Comparison of ENCODE assay signal across 8 mouse cellular contexts in the genomic region with DNA sequence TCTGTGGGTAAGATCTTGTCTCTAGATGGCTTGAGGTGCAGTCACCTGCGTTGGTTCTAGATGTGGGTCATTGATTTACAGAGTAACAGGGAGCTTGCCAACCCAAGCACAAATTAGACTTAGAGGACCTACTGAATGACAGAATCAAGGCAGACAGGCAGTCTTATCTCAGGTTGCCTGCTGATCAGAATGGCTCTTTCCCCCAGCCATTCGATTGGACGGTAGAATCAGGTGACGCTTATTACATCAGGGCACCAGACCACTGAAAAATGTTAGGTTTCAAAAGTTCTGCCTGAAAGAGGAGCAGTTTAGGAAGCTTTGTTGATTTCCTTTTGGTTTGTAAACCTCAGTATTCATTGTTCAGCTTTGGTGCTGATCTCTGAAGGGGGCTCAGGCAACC. TPM values are rescaled to one million over a fixed set of nuclear protein-coding genes. Genes with fewer than 3 reads are reported as not detected.
DNase-seq lines count a peak whose midpoint lies in the region; ATAC-seq and TF ChIP-seq lines count a peak whose summit lies in the region.

No protein-coding gene starts in this region.

- no peak for ATAC-seq in hindbrain, embryonic 14.5 days (ENCODE audit: low FRiP score)
- 0 out of 2 replicates have a peak, but pooled peaks have one; percentile 28 for ATAC-seq in liver, embryonic 16.5 days (ENCODE audit: low read depth)

- H3K27ac ChIP-seq in bone marrow, adult 2 months (ENCODE audit: control insufficient read depth, insufficient read depth, low read depth, low read length, poor library complexity), result peak overlapping the region; percentile 98; the same call in 1 of the 2 replicates
- H3K27ac ChIP-seq in hindbrain, embryonic 14.5 days, result no peak overlapping the region
- peak overlapping the region; percentile 90 for H3K27ac ChIP-seq in liver, embryonic 16.5 days (ENCODE audit: low read length)

- TF ChIP-seq CTCF in C2C12 (IDR thresholded peaks at IDR 0.05; ENCODE audit: control insufficient read depth, insufficient read depth, insufficient read length), result no peak
- TF ChIP-seq CTCF in bone marrow, adult 2 months (IDR thresholded peaks at IDR 0.05; ENCODE audit: control insufficient read depth, insufficient read depth, low read length), result no peak

- peaks cover 62% of the 10 kb centered on the region for H3K79me2 ChIP-seq in C2C12 (ENCODE audit: control insufficient read depth, insufficient read depth)

- peak overlapping the region; percentile 91 for H3K9ac ChIP-seq in hindbrain, embryonic 14.5 days
- peak overlapping the region; percentile 52 for H3K9ac ChIP-seq in liver, embryonic 16.5 days (ENCODE audit: low read depth, low read length)

- TF ChIP-seq POLR2A in bone marrow, adult 2 months (IDR thresholded peaks at IDR 0.05; ENCODE audit: borderline replicate concordance, control insufficient read depth, low read depth, low read length), result no peak

- H3K36me3 ChIP-seq in C2C12 (ENCODE audit: control insufficient read depth, insufficient read depth), result no peaks in the 10 kb centered on the region
- H3K36me3 ChIP-seq in hindbrain, embryonic 14.5 days (replicated peaks; ENCODE audit: control insufficient read depth, insufficient read depth), result no peaks in the 10 kb centered on the region
- H3K36me3 ChIP-seq in liver, embryonic 16.5 days (ENCODE audit: control insufficient read depth, insufficient read depth), result no peaks in the 10 kb centered on the region

- no peaks in the 10 kb centered on the region for H3K27me3 ChIP-seq in C2C12 (ENCODE audit: control insufficient read depth, insufficient read depth, insufficient read length)
- no peaks in the 10 kb centered on the region for H3K27me3 ChIP-seq in hindbrain, embryonic 14.5 days (ENCODE audit: control insufficient read depth, insufficient read depth, low read length)
- H3K27me3 ChIP-seq in liver, embryonic 16.5 days (ENCODE audit: control insufficient read depth, insufficient read depth, low read depth, low read length), result no peaks in the 10 kb centered on the region

- no peaks in the 10 kb centered on the region for H3K9me3 ChIP-seq in hindbrain, embryonic 14.5 days (ENCODE audit: control insufficient read depth, low read length)
- H3K9me3 ChIP-seq in liver, embryonic 16.5 days (replicated peaks; ENCODE audit: control insufficient read depth, low read length), result no peaks in the 10 kb centered on the region

- H3ac ChIP-seq in C2C12 (ENCODE audit: control insufficient read depth, insufficient read length, low read depth), result peak overlapping the region; percentile 55

- H3K4me1 ChIP-seq in bone marrow, adult 2 months (ENCODE audit: control insufficient read depth, insufficient read depth, low read length), result peaks cover 12% of the 10 kb centered on the region
- peaks cover 25% of the 10 kb centered on the region for H3K4me1 ChIP-seq in hindbrain, embryonic 14.5 days (replicated peaks; ENCODE audit: control insufficient read depth, insufficient read depth, low read length)
- peaks cover 61% of the 10 kb centered on the region for H3K4me1 ChIP-seq in liver, embryonic 16.5 days (ENCODE audit: control insufficient read depth, low read depth, low read length)

- peak overlapping the region; percentile 92 for H3K4me3 ChIP-seq in C2C12 (ENCODE audit: insufficient read depth, poor library complexity, severe bottlenecking)
- H3K4me3 ChIP-seq in bone marrow, adult 2 months (replicated peaks; ENCODE audit: control insufficient read depth, low read depth, low read length), result peak overlapping the region; percentile 21
- peak overlapping the region; percentile 97 for H3K4me3 ChIP-seq in hindbrain, embryonic 14.5 days (replicated peaks; ENCODE audit: low read length)
- H3K4me3 ChIP-seq in liver, embryonic 16.5 days (ENCODE audit: low read depth, low read length), result peak overlapping the region; percentile 91

- DNase-seq in hindbrain, embryonic 14.5 days (ENCODE audit: low spot score), result no peak
- DNase-seq in B cell, adult 2 months, result no peak
- no peak for DNase-seq in urinary bladder, adult 18-20 months (ENCODE audit: low spot score in 2 of 2)
- no peak for DNase-seq in right cerebral cortex, postnatal 4 days
- DNase-seq in heart, adult 8-10 months (ENCODE audit: low spot score), result no peak

- H3K4me2 ChIP-seq in hindbrain, embryonic 14.5 days (replicated peaks), result peak overlapping the region; percentile 79
- peak overlapping the region; percentile 84 for H3K4me2 ChIP-seq in liver, embryonic 16.5 days (ENCODE audit: low read depth, low read length)

- 27% methylated on average over 4 of the region's 4 CpGs for WGBS in bone marrow, adult 2 months
- 72% methylated on average over 4 of the region's 4 CpGs for WGBS in hindbrain, embryonic 14.5 days
- WGBS in liver, embryonic 16.5 days (ENCODE audit: insufficient replicate concordance), result 23% methylated on average over 4 of the region's 4 CpGs

- H3K79me3 ChIP-seq in C2C12 (ENCODE audit: low read depth), result peaks cover 53% of the 10 kb centered on the region

TF ChIP-seq in C2C12, 6 proteins besides CTCF, POLR2A, EP300 and RAD21:
- TF ChIP-seq CEBPB (IDR thresholded peaks at IDR 0.05; ENCODE audit: low read depth) (no peak), USF1 (IDR thresholded peaks at IDR 0.05; ENCODE audit: low read depth) (peak; percentile 85), MAX (IDR thresholded peaks at IDR 0.05) (no peak)
TF ChIP-seq in C2C12: peak in this region for 1.

RNA-seq across cellular contexts. Expression of a gene that starts 1.9 kb away (rescaled TPM):
- polyA plus RNA-seq in C2C12 (2012; fragmentation: generic; extraction: Trizol), result 65.8 TPM
- 27.1 and 67.5 TPM in 2 replicates for polyA plus RNA-seq in bone marrow, adult 2 months (2011; ENCODE audit: insufficient read depth, insufficient read length, low replicate concordance, missing spikeins)
- polyA plus RNA-seq in hindbrain, embryonic 14.5 days (2014; fragmentation: Nextera tagmentation; extraction: Ambion mirVana), result 48.1 and 56.4 TPM in 2 replicates
- 13.5 and 13.7 TPM in 2 replicates for polyA plus RNA-seq in liver, embryonic 16.5 days (2015; fragmentation: Nextera tagmentation; extraction: Ambion mirVana)
- 10 to 100 TPM; 16.4 to 20.6 (median 19.2) TPM for total RNA-seq in heart, adult 8-10 months (2022)

RNA-seq across cellular contexts. Expression of a gene that starts 18.1 kb away (rescaled TPM):
- 12.5 TPM for polyA plus RNA-seq in C2C12 (2012; fragmentation: generic; extraction: Trizol)
- polyA plus RNA-seq in bone marrow, adult 2 months (2011; ENCODE audit: insufficient read depth, insufficient read length, low replicate concordance, missing spikeins), result 3.4 and 9.6 TPM in 2 replicates
- polyA plus RNA-seq in hindbrain, embryonic 14.5 days (2014; fragmentation: Nextera tagmentation; extraction: Ambion mirVana), result 2.9 and 3.0 TPM in 2 replicates
- polyA plus RNA-seq in liver, embryonic 16.5 days (2015; fragmentation: Nextera tagmentation; extraction: Ambion mirVana), result 6.1 and 6.7 TPM in 2 replicates
- total RNA-seq in heart, adult 8-10 months (2022), result 1 to 10 TPM; 3.8 to 6.2 (median 4.7) TPM

Comparison
In these comparisons a context has a peak if more than half of its experiments do, and no peak if none do; other contexts are left out.
1. H3K4me3 ChIP-seq: peak in every context shown above with its lines; median percentile 97 in hindbrain, embryonic 14.5 days; 92 in C2C12; 91 in liver, embryonic 16.5 days; 21 in bone marrow, adult 2 months.